Mouse (Mus musculus) heart, adult 18-20 months (tissue): ENCODE measurements around the gene Tlr5. TPM values are rescaled to one million over a fixed set of nuclear protein-coding genes. Genes with fewer than 3 reads are reported as not detected.

Source experiments
- DNase-seq, 2 experiments: peaks; one replicate each; pipeline ENCODE4 v3.0.0; 2021 to 2022; ENCODE audit warnings: mixed read lengths in 1 of 2
- total RNA-seq, 2 experiments: library from RNA; stranded (reverse); gene quantifications; 2 replicates each; pipeline ENCODE4 v1.2.3; 2021

Tlr5 gene
- total RNA-seq, 2 experiments from 2014 or later: 1.0 to 1.8 TPM

DNA sequence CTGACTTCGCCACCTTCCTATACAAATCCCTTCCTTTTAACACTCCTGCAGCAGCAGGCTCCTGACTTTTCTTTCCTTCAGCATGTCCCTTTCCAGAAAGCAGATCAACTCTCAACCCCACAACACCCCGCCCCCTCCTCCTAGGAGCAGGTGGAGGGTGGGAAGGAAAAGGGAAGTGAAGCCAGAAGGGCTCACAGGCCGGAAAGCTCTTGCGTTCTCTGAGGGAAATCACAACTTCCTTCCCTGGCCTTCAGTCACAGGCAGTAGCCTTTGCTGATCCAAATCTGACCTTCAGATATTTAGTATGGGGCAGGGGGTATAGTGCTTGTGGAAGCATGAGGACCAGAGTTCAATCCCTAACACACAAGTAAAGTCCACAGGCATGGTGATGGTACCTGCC is 921 bp upstream of the Tlr5 start:
- peak; percentile 37 to 67 for DNase-seq

- no peak for DNase-seq
These were observed 546 bp downstream of the Tlr5 start for GRCm38 (mm10) chr1:182955047-182955620.

GRCm38 (mm10) chr1:182956186-182956960 is 1.8 kb downstream of the Tlr5 start:
- peak in 1 of 2 experiments; percentile 27 for DNase-seq

GRCm38 (mm10) chr1:182957001-182957757 is 2.6 kb downstream of the Tlr5 start:
- DNase-seq: no peak

DNA sequence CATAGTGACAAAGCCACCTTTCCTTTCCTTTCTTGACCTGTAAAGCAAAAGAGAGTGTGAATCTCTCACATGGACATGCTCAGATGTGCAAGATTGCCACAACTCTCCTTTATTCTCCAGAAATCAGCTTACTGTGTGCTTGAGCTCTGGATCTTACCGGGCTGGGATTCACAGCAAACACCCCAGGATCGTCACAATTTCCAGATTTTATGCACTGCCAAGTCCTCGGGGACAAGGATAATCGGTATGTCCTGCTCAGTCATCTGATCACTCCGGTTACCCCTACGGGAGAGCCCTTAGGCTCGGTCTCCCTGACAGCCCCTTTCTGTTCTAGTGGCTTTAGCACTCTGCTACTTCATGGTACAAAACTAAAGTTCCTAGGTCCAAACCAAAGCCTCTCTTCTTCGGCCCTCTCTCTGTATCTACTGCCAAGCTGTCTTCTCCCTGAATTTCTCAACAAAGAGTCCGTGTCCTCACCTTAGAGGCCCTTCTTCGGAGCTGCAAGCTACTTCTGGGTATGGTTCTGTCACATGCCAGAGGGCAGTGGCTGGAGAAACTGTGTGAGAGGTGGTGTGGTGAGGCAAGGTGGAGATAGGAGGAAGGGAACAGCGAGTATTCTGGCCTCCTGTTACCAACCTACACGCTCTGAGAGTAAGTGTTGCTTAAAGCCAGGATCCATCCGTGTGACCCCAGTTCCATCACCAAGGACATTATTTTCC is 3.4 kb downstream of the Tlr5 start:
- DNase-seq: no peak

DNA sequence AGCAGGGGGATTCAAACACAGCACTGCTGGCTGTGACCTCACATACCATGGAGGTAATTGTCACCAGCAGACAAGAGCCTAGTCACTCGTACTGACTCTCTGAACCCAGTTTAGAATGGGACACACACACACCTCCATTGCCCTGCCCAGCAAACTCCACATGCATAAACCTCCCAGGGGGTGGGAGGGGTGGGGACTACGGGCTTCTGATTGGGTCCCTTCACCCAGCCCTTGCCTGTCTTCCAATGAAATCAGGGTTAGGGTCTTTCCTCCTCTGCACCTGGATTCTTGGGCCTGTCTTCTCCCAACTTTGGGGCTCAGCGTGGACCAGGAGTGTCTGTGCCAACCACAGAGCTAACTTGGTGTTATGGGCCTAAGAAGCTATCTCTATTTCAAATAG is 4.2 kb downstream of the Tlr5 start:
- DNase-seq: no peak

DNA sequence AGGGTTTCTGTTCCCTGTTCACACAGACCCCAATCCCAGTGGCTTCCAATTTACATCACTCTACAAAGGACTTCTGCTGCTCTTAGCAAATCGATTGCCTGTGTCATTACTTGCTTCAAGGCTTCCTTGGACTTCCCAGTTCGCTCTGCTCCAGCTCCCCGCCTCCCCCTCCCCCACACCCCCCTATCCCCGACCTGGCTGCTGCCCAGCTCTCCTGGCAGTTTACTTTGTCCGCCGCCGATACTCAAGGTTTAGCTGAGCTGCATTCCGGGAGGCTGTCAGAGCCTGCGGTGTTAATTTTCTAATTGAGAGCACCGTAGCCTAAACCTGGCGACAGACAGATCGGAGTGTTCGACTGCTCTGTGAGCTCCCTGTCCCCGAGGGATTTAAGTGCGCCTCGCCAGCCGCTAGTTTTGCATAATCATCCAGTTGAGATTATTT is 4.7 kb downstream of the Tlr5 start:
- peak; percentile 52 to 60 for DNase-seq

DNA sequence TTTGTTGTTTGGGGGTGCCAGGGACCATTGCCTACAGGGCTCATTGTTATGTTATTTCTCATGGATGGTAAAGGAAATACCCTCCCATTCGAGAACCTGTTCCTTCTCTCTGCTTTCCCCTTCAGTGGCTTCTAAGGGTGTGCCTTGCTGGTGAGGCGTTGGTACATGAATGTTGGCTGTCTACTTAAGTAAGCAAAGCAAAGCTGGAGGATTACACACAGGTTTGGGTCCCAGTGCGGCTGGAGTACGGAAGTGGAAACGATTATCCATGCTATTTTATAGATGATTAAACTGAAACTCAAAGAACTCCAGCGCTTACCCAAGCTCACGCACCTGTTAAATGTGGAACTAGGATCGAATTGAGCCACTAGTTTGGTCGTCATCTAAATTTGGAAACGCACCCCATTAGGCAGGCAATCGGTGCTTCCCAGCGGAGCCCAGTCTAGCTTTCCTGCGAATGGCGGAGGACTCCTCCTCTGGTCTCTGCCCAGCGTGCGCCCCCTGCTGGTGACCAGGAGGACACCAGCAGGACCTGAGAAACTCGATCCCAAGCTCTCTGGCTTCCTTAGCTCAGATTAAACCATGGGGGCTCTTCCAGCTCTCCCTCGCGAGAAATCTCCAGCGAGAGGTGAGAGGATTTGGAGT is 5.3 kb downstream of the Tlr5 start:
- peak; percentile 86 to 90 for DNase-seq

DNA sequence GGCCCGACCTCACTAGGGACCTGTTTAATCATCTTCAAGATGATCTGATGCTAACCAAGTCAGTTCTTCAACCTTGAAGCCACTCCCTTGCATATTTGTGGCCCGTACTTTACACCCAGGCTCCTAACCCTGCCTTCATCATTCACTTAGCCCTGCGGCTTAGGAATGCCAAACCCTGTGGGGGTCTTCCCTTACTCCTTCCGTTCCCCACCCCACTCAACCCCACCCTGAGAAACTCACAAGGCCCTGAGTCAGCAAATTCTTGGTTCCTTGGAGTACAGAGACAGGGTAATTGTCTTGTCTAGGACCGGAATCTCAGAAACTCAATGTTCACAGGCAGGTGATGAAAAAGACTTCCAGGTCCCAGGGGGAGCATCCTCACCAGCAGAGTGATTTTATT is 6.5 kb downstream of the Tlr5 start:
- no peak for DNase-seq

DNA sequence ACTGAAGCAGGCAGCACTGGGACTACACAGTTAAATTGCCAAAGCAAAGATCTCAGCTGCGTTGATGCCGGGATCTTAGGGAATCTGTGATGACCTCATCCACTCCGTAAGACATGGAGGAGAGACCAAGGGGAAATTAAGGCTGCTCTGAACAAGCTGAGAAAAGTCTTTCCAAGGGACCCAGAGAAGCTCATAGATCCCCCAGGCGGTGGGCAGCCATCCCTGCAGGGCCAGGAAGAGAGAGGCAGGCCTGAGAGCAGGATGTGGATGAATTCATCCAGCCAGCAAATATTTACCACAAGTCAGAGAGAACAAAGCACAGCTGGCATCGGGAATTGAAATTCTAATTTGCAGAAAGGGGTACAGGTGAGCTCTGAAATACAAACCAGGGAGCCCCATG is 8.7 kb downstream of the Tlr5 start:
- DNase-seq: no peak

GRCm38 (mm10) chr1:182964855-182965466 is 10.4 kb downstream of the Tlr5 start:
- DNase-seq: no peak

GRCm38 (mm10) chr1:182968732-182969131 is 14.1 kb downstream of the Tlr5 start:
- no peak for DNase-seq

DNA sequence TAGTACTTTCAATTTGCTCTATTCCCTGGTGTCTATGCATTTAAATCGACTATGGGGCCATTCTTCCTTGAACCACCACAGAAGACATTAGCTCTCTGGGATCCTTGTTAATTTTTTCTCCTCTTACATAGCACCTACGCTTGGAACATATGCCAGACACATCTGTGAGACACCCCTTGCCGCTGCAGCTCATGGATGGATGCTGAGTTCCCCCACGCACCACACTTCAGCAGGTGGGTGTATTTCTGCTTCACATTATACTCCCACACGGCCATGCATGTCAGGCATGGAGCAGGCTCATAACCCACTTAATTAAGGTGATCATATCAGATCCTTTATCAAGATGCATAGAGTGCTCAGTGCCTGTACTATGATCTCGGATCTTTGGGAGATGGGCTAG is 17.7 kb downstream of the Tlr5 start:
- no peak for DNase-seq

DNA sequence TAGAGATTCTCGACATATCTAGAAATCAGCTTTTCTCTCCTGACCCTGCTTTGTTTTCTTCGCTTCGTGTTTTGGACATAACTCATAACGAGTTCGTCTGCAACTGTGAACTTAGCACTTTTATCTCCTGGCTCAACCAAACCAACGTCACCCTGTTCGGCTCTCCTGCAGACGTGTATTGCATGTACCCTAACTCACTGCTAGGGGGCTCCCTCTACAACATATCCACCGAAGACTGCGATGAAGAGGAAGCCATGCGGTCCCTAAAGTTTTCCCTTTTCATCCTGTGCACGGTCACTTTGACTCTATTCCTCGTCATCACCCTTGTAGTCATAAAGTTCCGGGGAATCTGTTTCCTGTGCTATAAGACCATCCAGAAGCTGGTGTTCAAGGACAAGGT is 20.2 kb downstream of the Tlr5 start:
- DNase-seq: no peak

- DNase-seq: no peak
These were observed 26.1 kb downstream of the Tlr5 start for GRCm38 (mm10) chr1:182980702-182981101.

GRCm38 (mm10) chr1:182982995-182983394 is 28.4 kb downstream of the Tlr5 start:
- DNase-seq: peak; percentile 93 to 95

DNA sequence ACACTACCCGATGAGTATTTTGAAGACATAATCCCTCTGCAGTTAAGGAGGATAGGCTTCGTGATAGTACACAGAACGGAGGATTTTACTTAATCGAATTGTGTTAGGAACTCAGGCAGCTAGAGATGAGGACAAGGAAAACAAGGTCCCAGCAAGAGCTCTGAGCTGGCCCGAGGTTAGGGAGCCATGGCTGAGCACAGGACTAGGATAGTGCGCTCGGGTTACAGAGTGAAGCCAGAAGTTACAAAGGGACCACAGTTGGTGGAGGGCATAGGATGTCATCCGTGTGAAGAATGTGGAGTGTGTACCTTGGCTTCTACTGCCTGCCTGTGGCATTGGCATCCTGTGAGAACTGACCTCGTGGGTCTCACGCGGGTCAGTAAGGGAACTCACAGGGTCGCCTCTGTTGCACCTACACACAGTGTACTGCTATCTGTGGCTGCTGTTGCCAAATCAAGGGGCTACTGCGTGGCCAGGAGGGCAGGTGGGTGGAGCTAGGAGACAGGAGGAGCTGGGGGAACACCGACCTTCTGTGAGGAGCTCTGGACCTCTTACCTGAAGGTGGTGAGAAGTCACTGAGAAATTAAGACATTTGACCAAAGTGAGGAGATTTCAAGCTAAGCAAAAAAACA is 29.0 kb downstream of the Tlr5 start:
- DNase-seq: no peak

DNA sequence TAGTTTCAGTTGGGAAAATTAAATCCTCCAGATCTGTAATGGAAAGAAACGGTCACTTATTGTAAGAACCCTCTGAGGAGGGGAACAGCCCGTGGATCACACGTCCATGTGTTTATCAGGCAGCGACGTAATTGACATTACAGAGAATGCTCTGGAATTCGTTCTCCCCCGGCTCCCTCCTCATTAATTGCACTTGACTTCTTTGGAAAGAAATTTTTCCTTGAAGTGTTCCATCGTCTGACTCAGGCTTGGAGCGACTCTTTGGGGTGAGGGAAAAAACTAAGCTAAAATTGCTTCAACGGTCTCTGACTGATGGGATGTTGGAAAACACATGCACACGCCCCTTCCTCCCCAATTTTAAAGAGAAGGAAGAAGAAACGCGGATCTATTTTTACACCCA is 31.7 kb downstream of the Tlr5 start:
- DNase-seq: peak; percentile 32 to 35

DNA sequence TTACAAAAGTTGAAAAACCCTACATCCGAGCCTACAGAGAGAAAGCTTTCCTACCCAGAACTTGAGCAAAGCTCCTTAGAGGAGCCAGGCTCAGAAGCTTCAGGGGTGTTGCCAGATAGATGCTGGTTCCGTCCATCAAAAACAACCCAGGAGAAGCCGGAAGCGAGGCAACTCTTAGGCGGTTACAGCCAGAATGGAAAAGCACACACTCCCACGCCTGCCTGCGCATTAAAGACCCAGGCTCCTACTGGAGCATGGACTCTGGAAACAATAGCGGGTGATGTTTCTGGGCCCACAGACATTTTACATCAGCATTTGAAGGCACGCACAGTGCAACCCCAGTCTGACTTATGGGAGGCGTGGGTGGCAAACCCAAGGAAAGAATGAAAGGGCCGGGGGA is 32.2 kb downstream of the Tlr5 start:
- DNase-seq: peak; percentile 37 to 40

DNA sequence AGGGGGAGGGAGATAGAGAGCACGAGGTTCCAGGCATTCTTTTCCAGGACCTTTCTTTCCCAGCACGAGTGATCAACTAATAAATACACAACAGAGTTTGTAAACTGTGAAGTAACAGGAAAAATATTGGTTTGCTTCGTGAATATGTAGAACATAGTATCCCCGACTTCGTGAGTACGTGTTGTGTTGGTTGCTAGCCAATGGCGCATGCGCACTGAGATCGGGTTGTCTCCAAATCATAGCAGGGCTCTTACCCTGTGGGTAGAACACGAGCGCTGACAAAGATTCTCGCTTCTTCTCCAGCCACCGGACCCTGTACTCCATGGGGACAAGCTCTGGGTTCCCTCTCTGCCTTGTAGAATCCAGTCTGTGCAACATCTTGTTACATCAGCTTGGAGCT is 33.2 kb downstream of the Tlr5 start:
- DNase-seq: no peak

GRCm38 (mm10) chr1:182988646-182989045 is 34.1 kb downstream of the Tlr5 start:
- no peak for DNase-seq
